Mouse (Mus musculus): Measurements from ENCODE around the gene Prr5. TPM values are rescaled to one million over a fixed set of nuclear protein-coding genes. Genes with fewer than 3 reads are reported as not detected.

The Prr5 gene
- polyA plus RNA-seq, 1 experiment from 2014 or later, result 35.0 TPM

DNA sequence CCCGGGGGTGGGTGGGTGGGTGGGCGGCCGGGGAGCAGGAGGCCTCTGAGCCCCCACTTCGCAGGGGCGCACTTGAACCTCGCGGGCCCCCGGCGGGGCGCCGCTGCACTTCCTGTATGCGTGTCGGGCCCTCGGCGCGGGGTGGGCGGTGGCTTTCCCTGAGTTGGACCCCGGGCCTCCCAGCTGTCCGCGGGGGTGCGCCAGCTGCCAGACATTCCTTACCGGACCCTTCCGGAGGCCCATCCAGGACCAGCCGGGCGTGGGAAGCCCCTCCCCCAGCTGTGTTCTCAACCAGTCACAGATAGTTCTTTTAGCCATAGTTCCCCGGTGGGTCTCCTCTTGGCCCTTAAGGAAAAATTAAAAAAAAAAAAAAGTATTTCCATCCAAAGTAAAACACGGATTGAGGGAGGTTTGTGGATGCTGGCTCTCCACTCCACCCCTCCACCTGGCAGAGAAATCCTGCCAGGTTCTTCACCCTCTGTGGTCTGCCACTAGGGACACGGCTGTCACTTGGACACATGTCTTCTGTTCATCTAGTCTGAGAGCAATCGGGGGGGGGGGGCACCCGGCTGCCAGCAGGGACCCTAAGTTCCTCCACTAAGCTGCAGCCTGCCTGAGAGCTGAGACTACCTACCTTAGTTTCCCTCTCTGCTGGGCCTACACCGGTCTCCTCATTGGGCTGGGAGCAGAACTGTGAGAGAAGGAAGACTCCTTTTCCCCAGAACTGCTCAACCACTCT is 12.2 kb downstream of the Prr5 start:
- peak overlapping the region; percentile 79 for H3K9ac ChIP-seq (ENCODE audit: low read depth, low read length)
- no peaks in the 10 kb centered on the region for H3K36me3 ChIP-seq (ENCODE audit: insufficient read depth, low read length)
- WGBS, result 5% methylated on average over 31 of the region's 31 CpGs
- H3K4me3 ChIP-seq (replicated peaks; ENCODE audit: low read depth, low read length), result peak overlapping the region; percentile 73
- no peaks in the 10 kb centered on the region for H3K9me3 ChIP-seq (replicated peaks; ENCODE audit: low read length)
- H3K27me3 ChIP-seq (ENCODE audit: insufficient read depth, low read length), result no peaks in the 10 kb centered on the region
- peak overlapping the region; percentile 92 for H3K4me2 ChIP-seq (ENCODE audit: low read length)
- H3K4me1 ChIP-seq (replicated peaks; ENCODE audit: insufficient read depth, low read length), result peaks cover 21% of the 10 kb centered on the region
- ATAC-seq (replicated peaks; ENCODE audit: low FRiP score, low read depth) (peak; percentile 63), DNase-seq (ENCODE audit: low spot score) (peak; percentile 91)
- H3K27ac ChIP-seq, result peak overlapping the region; percentile 87
- TF ChIP-seq CTCF (IDR thresholded peaks at IDR 0.05; ENCODE audit: low read depth), result peak; percentile 40; the same call in 1 of the 2 replicates

DNA sequence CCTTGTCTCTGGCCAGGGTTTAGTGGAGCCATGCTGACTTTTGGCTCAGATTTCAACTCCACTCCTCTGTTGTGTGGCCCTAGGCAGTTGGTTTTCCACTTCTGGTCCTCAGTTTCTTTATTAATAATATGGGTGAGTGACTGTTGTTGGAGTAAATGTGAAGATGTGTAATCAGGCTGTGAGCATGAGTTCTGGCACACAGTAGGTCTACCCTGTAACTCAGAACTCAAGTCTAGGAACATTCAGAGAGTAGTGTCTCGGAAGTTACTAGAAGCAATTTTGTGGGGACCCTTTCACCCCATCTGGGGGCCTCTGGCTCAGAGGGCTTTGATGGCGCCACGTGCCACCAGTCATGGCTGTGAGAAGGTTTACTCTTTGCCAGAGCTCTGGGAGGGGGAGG is 12.8 kb downstream of the Prr5 start:
- H3K36me3 ChIP-seq (ENCODE audit: insufficient read depth, low read length), result no peaks in the 10 kb centered on the region
- no peaks in the 10 kb centered on the region for H3K9me3 ChIP-seq (replicated peaks; ENCODE audit: low read length)
- peak overlapping the region; percentile 79 for H3K9ac ChIP-seq (ENCODE audit: low read depth, low read length)
- TF ChIP-seq CTCF (IDR thresholded peaks at IDR 0.05; ENCODE audit: low read depth), result no peak
- H3K4me3 ChIP-seq (replicated peaks; ENCODE audit: low read depth, low read length), result peak overlapping the region; percentile 73
- peak overlapping the region; percentile 87; the same call in 1 of the 2 replicates for H3K27ac ChIP-seq
- ATAC-seq (replicated peaks; ENCODE audit: low FRiP score, low read depth) (no peak), DNase-seq (ENCODE audit: low spot score) (no peak)
- H3K4me1 ChIP-seq (replicated peaks; ENCODE audit: insufficient read depth, low read length), result peaks cover 22% of the 10 kb centered on the region
- peak overlapping the region; percentile 92 for H3K4me2 ChIP-seq (ENCODE audit: low read length)
- no peaks in the 10 kb centered on the region for H3K27me3 ChIP-seq (ENCODE audit: insufficient read depth, low read length)
- WGBS, result 65% methylated on average over 3 of the region's 3 CpGs

DNA sequence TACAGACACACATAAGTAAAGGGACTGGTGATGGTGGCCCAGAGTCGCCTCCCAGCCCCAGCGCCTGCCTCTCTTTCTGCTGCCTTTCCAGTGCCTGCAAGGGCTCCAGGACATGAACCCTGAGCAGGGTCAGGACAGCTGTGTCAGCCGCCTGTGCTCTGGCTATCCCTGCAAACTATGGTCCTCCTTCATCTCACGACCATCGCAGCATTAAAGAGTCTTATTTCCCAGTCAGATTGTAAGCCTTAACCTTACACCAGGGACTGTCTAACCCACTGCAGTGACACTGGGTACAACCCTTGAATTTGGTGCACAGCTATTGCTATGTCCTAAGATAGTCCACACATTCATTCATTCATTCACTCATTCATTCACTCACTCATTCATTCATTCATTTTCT is 13.4 kb downstream of the Prr5 start:
- Histone ChIP-seq H3K27ac (0 out of 2 replicates have a peak overlapping the region, but pooled peaks have one; percentile 87), H3K9ac (ENCODE audit: low read depth, low read length) (peak overlapping the region; percentile 37; the same call in 1 of the 2 replicates)

DNA sequence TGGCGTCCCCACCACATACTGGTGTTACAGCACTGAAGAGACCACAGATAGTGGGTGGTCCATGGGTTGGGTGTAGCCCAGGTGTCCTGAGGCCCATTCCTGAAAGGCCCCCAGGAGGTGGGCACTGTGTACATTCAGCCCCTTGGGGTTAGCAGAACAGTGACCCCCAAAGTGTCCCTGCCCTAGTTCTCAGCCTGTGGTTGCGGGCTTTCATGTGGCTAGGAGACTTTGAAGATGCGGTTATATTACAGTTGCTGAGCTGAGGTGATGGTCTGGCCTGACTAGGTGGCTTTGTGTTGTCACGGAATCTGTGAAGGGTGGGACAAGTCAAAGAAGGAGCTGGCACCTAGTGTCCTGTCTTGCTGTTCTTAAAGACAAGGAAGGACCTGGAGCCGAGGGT is 15.1 kb downstream of the Prr5 start:
- WGBS, result 84% methylated on average over 5 of the region's 5 CpGs
- Histone ChIP-seq H3K36me3 (ENCODE audit: insufficient read depth, low read length) (peaks cover 9% of the 10 kb centered on the region; the same call in 1 of the 2 replicates), H3K9me3 (replicated peaks; ENCODE audit: low read length) (no peaks in the 10 kb centered on the region), H3K9ac (ENCODE audit: low read depth, low read length) (no peak overlapping the region), H3K4me2 (ENCODE audit: low read length) (no peak overlapping the region), H3K4me1 (replicated peaks; ENCODE audit: insufficient read depth, low read length) (peaks cover 39% of the 10 kb centered on the region), H3K27me3 (ENCODE audit: insufficient read depth, low read length) (no peaks in the 10 kb centered on the region), H3K4me3 (replicated peaks; ENCODE audit: low read depth, low read length) (no peak overlapping the region), H3K27ac (no peak overlapping the region)
- no peak for TF ChIP-seq CTCF (IDR thresholded peaks at IDR 0.05; ENCODE audit: low read depth)
- DNase-seq (ENCODE audit: low spot score) (no peak), ATAC-seq (replicated peaks; ENCODE audit: low FRiP score, low read depth) (no peak)

More for the DNA sequence above, 13.4 kb downstream of the Prr5 start:
- WGBS, result 57% methylated on average over 5 of the region's 5 CpGs
- peak overlapping the region; percentile 92 for H3K4me2 ChIP-seq (ENCODE audit: low read length)
- no peaks in the 10 kb centered on the region for H3K27me3 ChIP-seq (ENCODE audit: insufficient read depth, low read length)
- no peaks in the 10 kb centered on the region for H3K9me3 ChIP-seq (replicated peaks; ENCODE audit: low read length)
- peaks cover 28% of the 10 kb centered on the region for H3K4me1 ChIP-seq (replicated peaks; ENCODE audit: insufficient read depth, low read length)
- ATAC-seq (replicated peaks; ENCODE audit: low FRiP score, low read depth), result no peak
- no peak for TF ChIP-seq CTCF (IDR thresholded peaks at IDR 0.05; ENCODE audit: low read depth)
- DNase-seq (ENCODE audit: low spot score), result no peak
- 0 out of 2 replicates have a peak overlapping the region, but pooled peaks have one; percentile 73 for H3K4me3 ChIP-seq (replicated peaks; ENCODE audit: low read depth, low read length)
- no peaks in the 10 kb centered on the region for H3K36me3 ChIP-seq (ENCODE audit: insufficient read depth, low read length)

DNA sequence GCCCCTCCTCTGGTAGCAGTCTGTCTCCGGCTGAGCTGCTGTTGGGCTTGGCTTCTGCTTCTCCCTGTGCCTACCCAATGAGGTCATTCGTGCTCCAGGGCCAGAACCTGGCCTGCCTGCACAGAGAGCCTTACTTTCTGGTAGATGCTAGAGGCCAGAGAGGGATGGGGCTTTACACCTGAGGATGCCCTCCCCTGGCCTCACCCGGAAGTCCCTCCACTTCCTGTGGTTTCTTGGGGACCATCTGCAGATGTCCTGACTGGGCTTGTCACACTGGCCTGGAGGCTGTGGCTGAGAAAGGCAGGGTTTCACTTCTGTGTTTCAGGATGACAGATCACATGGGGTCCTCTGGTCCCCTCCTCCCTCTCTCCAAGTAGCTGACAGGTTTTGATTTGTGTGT is 16.0 kb downstream of the Prr5 start:
- Histone ChIP-seq H3K27me3 (ENCODE audit: insufficient read depth, low read length) (no peaks in the 10 kb centered on the region), H3K36me3 (ENCODE audit: insufficient read depth, low read length) (peaks cover 18% of the 10 kb centered on the region; the same call in 1 of the 2 replicates), H3K4me2 (ENCODE audit: low read length) (no peak overlapping the region), H3K4me3 (replicated peaks; ENCODE audit: low read depth, low read length) (no peak overlapping the region), H3K4me1 (replicated peaks; ENCODE audit: insufficient read depth, low read length) (peaks cover 36% of the 10 kb centered on the region), H3K9ac (ENCODE audit: low read depth, low read length) (no peak overlapping the region), H3K27ac (no peak overlapping the region), H3K9me3 (replicated peaks; ENCODE audit: low read length) (no peaks in the 10 kb centered on the region)
- DNase-seq (ENCODE audit: low spot score), result no peak
- TF ChIP-seq CTCF (IDR thresholded peaks at IDR 0.05; ENCODE audit: low read depth), result no peak
- ATAC-seq (replicated peaks; ENCODE audit: low FRiP score, low read depth), result no peak
- 44% methylated on average over 3 of the region's 3 CpGs for WGBS

DNA sequence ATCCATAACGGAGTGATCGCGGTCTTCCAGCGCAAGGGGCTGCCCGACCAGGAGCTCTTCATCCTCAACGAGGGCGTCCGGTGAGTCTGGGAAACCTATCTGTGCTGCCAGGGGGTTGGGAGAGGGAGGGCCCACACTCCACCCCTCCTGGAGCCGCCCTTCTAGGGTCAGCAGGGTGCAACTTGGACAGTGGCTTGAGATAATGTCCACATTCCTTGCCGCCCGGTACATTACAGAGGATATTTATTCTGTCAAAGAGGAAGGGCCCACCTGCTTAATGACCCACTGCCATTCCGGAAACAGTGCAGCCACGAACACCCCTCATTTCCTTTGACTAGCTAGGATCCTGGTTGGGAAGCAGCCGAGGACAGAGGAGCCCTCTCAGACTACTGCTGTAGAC is 18.5 kb downstream of the Prr5 start:
- no peaks in the 10 kb centered on the region for H3K9me3 ChIP-seq (replicated peaks; ENCODE audit: low read length)
- H3K27me3 ChIP-seq (ENCODE audit: insufficient read depth, low read length), result no peaks in the 10 kb centered on the region
- TF ChIP-seq CTCF (IDR thresholded peaks at IDR 0.05; ENCODE audit: low read depth), result no peak
- 0 out of 2 replicates have a peak, but pooled peaks have one; percentile 22 for ATAC-seq (replicated peaks; ENCODE audit: low FRiP score, low read depth)
- H3K9ac ChIP-seq (ENCODE audit: low read depth, low read length), result no peak overlapping the region
- WGBS, result 24% methylated on average over 14 of the region's 14 CpGs
- H3K27ac ChIP-seq, result 0 out of 2 replicates have a peak overlapping the region, but pooled peaks have one; percentile 58
- no peak overlapping the region for H3K4me3 ChIP-seq (replicated peaks; ENCODE audit: low read depth, low read length)
- DNase-seq (ENCODE audit: low spot score), result peak; percentile 70
- H3K4me2 ChIP-seq (ENCODE audit: low read length), result no peak overlapping the region
- peaks cover 25% of the 10 kb centered on the region; the same call in 1 of the 2 replicates for H3K36me3 ChIP-seq (ENCODE audit: insufficient read depth, low read length)
- H3K4me1 ChIP-seq (replicated peaks; ENCODE audit: insufficient read depth, low read length), result peaks cover 23% of the 10 kb centered on the region
